Comparison of ENCODE assay signal across 8 mouse cellular contexts in the genomic region with DNA sequence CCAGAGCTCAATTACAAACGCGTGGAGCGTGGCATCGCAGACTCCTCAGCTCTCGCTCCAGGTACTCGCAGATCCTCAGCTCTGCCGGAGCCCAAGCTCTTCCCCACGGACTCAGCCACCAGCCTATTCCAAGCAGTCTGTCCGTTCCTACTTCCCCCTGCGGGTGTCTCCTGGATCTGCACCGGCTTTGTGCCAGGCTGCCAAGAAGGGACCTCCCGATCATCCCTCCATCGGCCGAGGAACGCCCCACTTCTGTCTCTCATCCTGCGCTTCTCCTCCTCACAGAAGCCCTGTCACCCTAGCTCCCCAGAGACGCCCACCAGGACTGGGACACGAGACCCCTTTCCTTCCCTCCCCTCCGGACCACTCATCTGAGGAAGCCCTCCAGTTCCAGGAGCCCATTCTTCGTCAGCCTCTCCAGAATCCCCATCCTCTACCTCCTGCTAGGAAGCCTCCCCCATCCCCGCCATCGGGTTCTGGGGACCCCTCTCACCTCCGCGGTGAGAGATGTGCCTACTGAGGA. TPM values are rescaled to one million over a fixed set of nuclear protein-coding genes. Genes with fewer than 3 reads are reported as not detected.
DNase-seq lines count a peak whose midpoint lies in the region; ATAC-seq and TF ChIP-seq lines count a peak whose summit lies in the region.

No protein-coding gene starts in this region.

- H3K27me3 ChIP-seq in lung, embryonic 15.5 days: no peaks in the 10 kb centered on the region
- H3K27me3 ChIP-seq in thymus, adult 2 months (ENCODE audit: control insufficient read depth, insufficient read depth, low read length): no peaks in the 10 kb centered on the region

- peak; percentile 5 for TF ChIP-seq CTCF in olfactory bulb, adult 2 months (IDR thresholded peaks at IDR 0.05; ENCODE audit: insufficient read depth, low read depth, low read length)
- no peak for TF ChIP-seq CTCF in thymus, adult 2 months (IDR thresholded peaks at IDR 0.05; ENCODE audit: borderline replicate concordance, control insufficient read depth, extremely low read depth, insufficient read depth, low read length, poor library complexity)

- peaks cover 19% of the 10 kb centered on the region for H3K36me3 ChIP-seq in lung, embryonic 15.5 days
- H3K36me3 ChIP-seq in thymus, adult 2 months (ENCODE audit: control insufficient read depth, insufficient read depth, low read length): peaks cover 13% of the 10 kb centered on the region; the same call in 1 of the 2 replicates

- TF ChIP-seq POLR2A in olfactory bulb, adult 2 months (IDR thresholded peaks at IDR 0.05; ENCODE audit: insufficient read depth, low read depth, low read length): no peak
- TF ChIP-seq POLR2A in thymus, adult 2 months (IDR thresholded peaks at IDR 0.05; ENCODE audit: control insufficient read depth, extremely low read depth, insufficient read depth, low read length, poor library complexity): no peak

- ATAC-seq in hematopoietic stem cell, adult 5-6 weeks (replicated peaks in 1 of 2; ENCODE audit: insufficient read depth in 1 of 2, low FRiP score in 2 of 2, low TSS enrichment in 1 of 2, low read depth in 1 of 2, poor library complexity in 2 of 2, severe bottlenecking in 2 of 2): peak; percentile 48 to 52; a peak in 3 of 4 replicates
- ATAC-seq in lung, embryonic 15.5 days (ENCODE audit: borderline replicate concordance, extremely low read depth, low FRiP score, low TSS enrichment): peak; percentile 58

- DNase-seq in MN1 (ENCODE audit: low spot score): peak; percentile 88
- DNase-seq in cerebellum, adult 8-10 months: peak; percentile 75
- peak; percentile 64 for DNase-seq in forelimb bud, embryonic 11.5 days (ENCODE audit: low read depth, low spot score)
- peak; percentile 30 for DNase-seq in layer of hippocampus, adult 9-10 months (ENCODE audit: low spot score)
- DNase-seq in thymus, adult 2 months: no peak

- peak overlapping the region; percentile 62 for H3K9ac ChIP-seq in lung, embryonic 15.5 days

- WGBS in lung, embryonic 15.5 days: under 1% methylated on average over 24 of the region's 24 CpGs
- WGBS in olfactory bulb, adult 2 months: under 1% methylated on average over 24 of the region's 24 CpGs
- 6% methylated on average over 24 of the region's 24 CpGs for WGBS in thymus, adult 2 months

- peak overlapping the region; percentile 89 for H3K4me2 ChIP-seq in lung, embryonic 15.5 days

- H3K4me3 ChIP-seq in lung, embryonic 15.5 days: peak overlapping the region; percentile 54
- H3K4me3 ChIP-seq in olfactory bulb, adult 2 months (ENCODE audit: insufficient read depth, low read depth, low read length): peak overlapping the region; percentile 71
- peak overlapping the region; percentile 64 for H3K4me3 ChIP-seq in thymus, adult 2 months (ENCODE audit: control insufficient read depth, insufficient read depth, low read length)

- 0 out of 2 replicates have a peak, but pooled peaks cover 6% of the 10 kb centered on the region for H3K4me1 ChIP-seq in lung, embryonic 15.5 days
- peaks cover 6% of the 10 kb centered on the region; the same call in 1 of the 2 replicates for H3K4me1 ChIP-seq in olfactory bulb, adult 2 months (ENCODE audit: control insufficient read depth, insufficient read depth, low read length)
- peaks cover 4% of the 10 kb centered on the region; the same call in 1 of the 2 replicates for H3K4me1 ChIP-seq in thymus, adult 2 months (replicated peaks; ENCODE audit: control insufficient read depth, insufficient read depth, low read length)

- H3K27ac ChIP-seq in lung, embryonic 15.5 days: peak overlapping the region; percentile 61
- peak overlapping the region; percentile 90 for H3K27ac ChIP-seq in olfactory bulb, adult 2 months (ENCODE audit: insufficient read depth, low read depth, low read length)
- no peak overlapping the region for H3K27ac ChIP-seq in thymus, adult 2 months (ENCODE audit: control insufficient read depth, insufficient read depth, low read length)

- H3K9me3 ChIP-seq in lung, embryonic 15.5 days: no peaks in the 10 kb centered on the region

RNA-seq across cellular contexts. Expression of a gene that starts 0.5 kb away (rescaled TPM):
- 1.3 and 2.3 TPM in 2 replicates for total RNA-seq in hematopoietic stem cell, adult 5-6 weeks (2017)
- polyA plus RNA-seq in lung, embryonic 15.5 days (2015; fragmentation: Nextera tagmentation; extraction: Ambion mirVana): 23.7 and 24.9 TPM in 2 replicates
- polyA plus RNA-seq in olfactory bulb, adult 2 months (2012; ENCODE audit: insufficient read depth, insufficient read length, low replicate concordance, missing spikeins): not detected in 2 replicates
- polyA plus RNA-seq in thymus, adult 2 months (2012; rRNA removed): 4.6 and 6.6 TPM in 2 replicates

RNA-seq across cellular contexts. Expression of a gene that starts 13.2 kb away (rescaled TPM):
- total RNA-seq in hematopoietic stem cell, adult 5-6 weeks (2017): 17.6 and 19.5 TPM in 2 replicates
- 18.4 and 19.1 TPM in 2 replicates for polyA plus RNA-seq in lung, embryonic 15.5 days (2015; fragmentation: Nextera tagmentation; extraction: Ambion mirVana)
- not detected in 2 replicates for polyA plus RNA-seq in olfactory bulb, adult 2 months (2012; ENCODE audit: insufficient read depth, insufficient read length, low replicate concordance, missing spikeins)
- polyA plus RNA-seq in thymus, adult 2 months (2012; rRNA removed): 13.8 and 14.1 TPM in 2 replicates

RNA-seq across cellular contexts. Expression of a gene that starts 35.1 kb away (rescaled TPM):
- 11.0 and 11.1 TPM in 2 replicates for total RNA-seq in hematopoietic stem cell, adult 5-6 weeks (2017)
- polyA plus RNA-seq in lung, embryonic 15.5 days (2015; fragmentation: Nextera tagmentation; extraction: Ambion mirVana): 11.8 and 12.6 TPM in 2 replicates
- not detected in 2 replicates for polyA plus RNA-seq in olfactory bulb, adult 2 months (2012; ENCODE audit: insufficient read depth, insufficient read length, low replicate concordance, missing spikeins)
- 5.9 and 6.9 TPM in 2 replicates for polyA plus RNA-seq in thymus, adult 2 months (2012; rRNA removed)

RNA-seq across cellular contexts. Expression of a gene that starts 35.6 kb away (rescaled TPM):
- 42.4 and 47.5 TPM in 2 replicates for total RNA-seq in hematopoietic stem cell, adult 5-6 weeks (2017)
- polyA plus RNA-seq in lung, embryonic 15.5 days (2015; fragmentation: Nextera tagmentation; extraction: Ambion mirVana): 64.5 and 66.7 TPM in 2 replicates
- not detected in 2 replicates for polyA plus RNA-seq in olfactory bulb, adult 2 months (2012; ENCODE audit: insufficient read depth, insufficient read length, low replicate concordance, missing spikeins)
- polyA plus RNA-seq in thymus, adult 2 months (2012; rRNA removed): 18.9 and 21.0 TPM in 2 replicates

RNA-seq across cellular contexts. Expression of a gene that starts 53.5 kb away (rescaled TPM):
- 64.2 and 74.6 TPM in 2 replicates for total RNA-seq in hematopoietic stem cell, adult 5-6 weeks (2017)
- 28.0 and 30.6 TPM in 2 replicates for polyA plus RNA-seq in lung, embryonic 15.5 days (2015; fragmentation: Nextera tagmentation; extraction: Ambion mirVana)
- polyA plus RNA-seq in olfactory bulb, adult 2 months (2012; ENCODE audit: insufficient read depth, insufficient read length, low replicate concordance, missing spikeins): 151 TPM in 1 of 2 replicates, not detected in the other
- 5.2 and 5.9 TPM in 2 replicates for polyA plus RNA-seq in thymus, adult 2 months (2012; rRNA removed)
